Comparison of ENCODE assay signal across 17 mouse cellular contexts in the genomic region with DNA sequence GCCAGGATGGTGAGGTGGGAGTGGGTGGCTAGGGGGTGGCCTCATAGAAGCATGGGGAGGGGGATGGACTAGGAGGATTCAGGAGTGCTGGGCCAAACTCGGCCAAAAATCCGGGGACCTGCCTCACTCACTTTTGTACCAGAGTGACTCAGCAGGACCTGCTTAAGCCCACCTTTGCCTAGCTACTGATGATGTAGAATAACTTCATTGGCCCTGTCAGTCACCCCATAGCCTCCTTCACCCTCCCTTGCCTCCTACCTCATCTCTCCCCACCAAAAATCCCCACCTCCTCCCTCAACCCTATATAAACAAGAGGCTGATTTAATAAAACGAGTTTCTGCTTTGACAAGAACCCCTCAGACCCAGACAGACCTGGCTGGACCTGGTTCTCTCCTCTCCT.
"Had no signal": no experiment of that assay in that cellular context is flagged by ENCODE, and none has a peak within 500 bp of the region (broad histone marks: within the 10 kb centered on the region; RNA-seq: fewer than 3 reads in every experiment).

No protein-coding gene starts in this region.

- H3K9me3 ChIP-seq: liver, embryonic 15.5 days; midbrain, embryonic 13.5 days; neural tube, embryonic 12.5 days; stomach, embryonic 15.5 days had no signal

- H3K4me1 ChIP-seq: liver, embryonic 15.5 days; megakaryocyte, embryonic 14.5 days; midbrain, embryonic 13.5 days; neural tube, embryonic 12.5 days; stomach, embryonic 15.5 days had no signal

- H3K9ac ChIP-seq: liver, embryonic 15.5 days; liver, postnatal 0 days; midbrain, embryonic 13.5 days; neural tube, embryonic 12.5 days; stomach, embryonic 15.5 days had no signal

- ATAC-seq: liver, postnatal 0 days; midbrain, embryonic 13.5 days; midbrain, embryonic 16.5 days had no signal

- H3K4me3 ChIP-seq: liver, embryonic 15.5 days; megakaryocyte, embryonic 14.5 days; midbrain, embryonic 13.5 days; neural tube, embryonic 12.5 days; stomach, embryonic 15.5 days had no signal

- DNase-seq: liver, postnatal 0 days; lung, adult 2 months; lung, postnatal 10 days; lung, postnatal 36 days; right cerebral cortex, postnatal 14 days; thymus, adult 2 months; thymus, postnatal 25 days; thymus, postnatal 4 days had no signal

- H3K4me2 ChIP-seq: liver, embryonic 15.5 days; midbrain, embryonic 11.5 days; midbrain, embryonic 13.5 days; neural tube, embryonic 12.5 days; stomach, embryonic 15.5 days had no signal

- H3K27me3 ChIP-seq: liver, embryonic 15.5 days; megakaryocyte, embryonic 14.5 days; midbrain, embryonic 13.5 days; neural tube, embryonic 12.5 days; stomach, embryonic 15.5 days had no signal

- H3K36me3 ChIP-seq: liver, embryonic 15.5 days; midbrain, embryonic 13.5 days; neural tube, embryonic 12.5 days; stomach, embryonic 15.5 days had no signal

- H3K27ac ChIP-seq: liver, embryonic 15.5 days; macrophage; midbrain, embryonic 13.5 days; neural tube, embryonic 12.5 days; stomach, embryonic 15.5 days; stomach, postnatal 0 days had no signal
